Mouse (Mus musculus) layer of hippocampus, adult 9-11 months (tissue): ENCODE data around the gene Havcr1.
"Not testable (repeated sequence)": the region's sequence is repeated elsewhere in the genome, so short reads cannot be mapped to it uniquely, and the experiment has no call there.

ENCODE experiments used
- DNase-seq: peaks from one replicate; pipeline ENCODE4 v3.0.0; 2022

The Havcr1 gene

DNA sequence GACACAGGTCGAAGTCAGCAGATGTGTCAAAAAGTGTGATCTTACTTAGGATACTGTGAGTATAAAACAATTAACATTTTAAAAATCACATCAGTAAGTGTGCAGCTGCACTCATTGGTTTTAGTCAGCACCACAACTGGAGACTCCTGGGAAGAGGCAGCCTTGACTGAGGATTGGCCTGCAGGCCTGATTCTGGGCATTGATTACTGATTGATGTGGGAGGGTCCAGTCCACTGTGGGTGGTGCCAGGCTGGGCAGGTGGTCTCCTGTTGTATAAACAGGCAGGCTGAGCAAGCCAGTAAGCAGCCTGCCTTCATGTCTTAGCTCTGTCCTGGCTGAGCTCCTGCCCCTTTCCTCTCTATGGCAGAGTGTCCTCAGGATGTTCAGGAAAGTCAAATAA lies at the start of gene Havcr1:
Gene Havcr1 (plus strand): TSS at position 5 of the 400 bp plus-strand sequence.
- DNase-seq, result not testable (repeated sequence)

DNA sequence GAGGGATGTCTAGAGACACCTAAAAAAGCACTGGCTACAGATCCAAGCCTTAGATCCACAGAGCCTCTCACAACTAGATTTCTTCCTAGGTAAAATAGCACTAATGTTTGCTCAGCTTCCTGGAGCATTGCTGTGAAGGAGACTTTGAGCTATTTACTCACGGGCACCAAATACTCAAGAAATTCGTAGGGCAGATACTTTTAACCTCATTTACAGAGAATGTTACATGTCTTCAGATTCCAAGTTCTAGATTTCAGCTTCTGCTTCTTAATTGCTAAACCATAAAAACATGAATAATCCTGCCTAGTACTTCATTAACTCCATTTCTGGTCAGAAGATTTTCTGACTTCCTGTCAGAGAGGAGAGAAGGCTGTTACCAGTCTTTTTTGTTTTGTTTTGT lies 44.7 kb upstream of the Havcr1 start:
- no peak for DNase-seq

DNA sequence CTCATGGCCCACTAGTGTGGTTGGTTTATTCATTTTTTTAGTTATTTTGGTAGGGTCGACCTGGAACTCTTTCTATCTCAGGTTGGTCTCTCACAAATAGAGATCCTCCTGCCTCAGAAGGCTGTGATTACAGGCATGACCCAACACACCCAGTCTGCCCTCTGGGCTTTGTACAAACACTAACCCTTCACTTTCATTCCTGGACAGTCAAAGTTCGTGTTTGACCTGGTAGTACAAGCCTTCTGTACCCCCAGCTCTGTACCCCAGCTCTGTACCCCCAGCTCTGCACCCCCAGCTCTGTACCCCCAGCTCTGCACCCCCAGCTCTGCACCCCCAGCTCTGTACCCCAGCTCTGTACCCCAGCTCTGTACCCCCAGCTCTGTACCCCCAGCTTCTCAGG lies 39.0 kb upstream of the Havcr1 start:
- DNase-seq, result not testable (repeated sequence)

DNA sequence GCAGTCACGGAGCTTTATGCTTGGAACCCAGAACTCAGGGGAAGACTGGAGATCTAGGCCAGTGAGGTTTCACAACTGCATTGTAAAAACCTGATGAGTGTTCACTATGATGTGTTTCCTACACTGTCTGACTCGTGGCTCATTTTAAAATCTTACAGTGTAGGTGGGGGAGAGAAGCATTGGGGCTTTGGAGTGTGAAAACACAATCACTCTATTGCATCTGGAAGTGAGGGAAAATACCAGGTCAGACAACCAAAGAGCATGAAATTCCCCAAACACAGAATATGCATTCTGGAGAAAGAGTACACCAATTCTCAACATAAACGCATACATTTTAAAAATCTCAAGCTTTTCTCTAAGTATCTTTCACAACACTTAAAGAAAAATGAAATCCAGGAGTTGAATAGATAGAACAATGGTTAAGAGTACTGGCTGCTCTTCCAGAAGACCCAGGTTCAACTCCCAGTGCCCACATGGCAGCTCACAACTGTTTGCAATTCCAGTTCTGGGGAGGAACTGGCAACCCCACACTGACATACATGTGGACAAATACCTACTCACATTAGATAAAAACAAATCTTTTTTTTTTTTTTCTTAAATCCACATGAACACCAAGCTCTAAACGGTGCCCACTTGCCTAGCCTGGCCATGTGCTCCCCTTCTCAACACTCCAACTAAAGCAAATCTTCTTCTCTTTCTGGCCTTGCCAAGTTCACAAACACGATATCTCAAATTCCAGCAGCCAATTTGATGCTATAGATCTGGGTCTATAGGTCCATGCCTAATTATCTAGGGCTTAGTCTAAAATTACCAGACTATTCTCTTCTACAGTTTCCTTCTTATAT lies 37.2 kb upstream of the Havcr1 start:
- DNase-seq, result no peak

DNA sequence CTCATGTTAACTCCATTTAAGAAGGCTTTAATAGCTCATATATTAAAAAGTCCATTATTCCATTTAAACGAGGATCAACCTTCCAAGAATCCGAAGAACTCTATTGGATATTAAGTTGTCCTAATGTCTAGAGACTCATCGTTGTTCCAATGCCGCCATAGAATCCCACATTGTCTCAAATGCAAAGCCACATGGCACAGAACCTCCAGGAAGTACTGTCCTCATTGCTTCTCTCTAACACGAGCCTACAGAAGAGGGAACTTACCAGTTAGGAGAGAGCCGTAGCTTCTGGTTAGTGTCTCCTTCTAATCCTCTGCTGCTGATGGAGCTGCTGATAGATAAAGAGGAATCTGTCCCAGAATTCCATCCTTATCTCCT lies 36.6 kb upstream of the Havcr1 start:
- DNase-seq, result no peak

DNA sequence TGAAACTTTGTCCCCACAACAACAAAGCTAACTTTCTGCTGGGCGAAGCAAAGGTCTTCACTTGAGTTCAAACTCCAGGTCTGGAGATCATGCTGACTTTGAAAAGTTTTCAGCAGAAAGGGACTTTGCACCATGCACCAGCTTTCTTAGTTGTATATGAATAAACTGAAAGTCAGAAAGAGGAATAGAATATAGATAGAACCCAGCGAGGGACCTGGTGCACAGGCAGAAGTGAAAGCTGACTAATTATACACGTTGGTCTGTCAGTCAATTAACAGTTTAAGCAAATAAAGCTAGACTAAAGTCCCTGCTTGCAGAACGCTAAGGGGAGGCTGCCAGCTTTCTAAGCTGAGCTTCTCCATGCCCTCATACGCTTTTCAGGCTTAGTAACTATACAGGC lies 36.0 kb upstream of the Havcr1 start:
- no peak for DNase-seq

DNA sequence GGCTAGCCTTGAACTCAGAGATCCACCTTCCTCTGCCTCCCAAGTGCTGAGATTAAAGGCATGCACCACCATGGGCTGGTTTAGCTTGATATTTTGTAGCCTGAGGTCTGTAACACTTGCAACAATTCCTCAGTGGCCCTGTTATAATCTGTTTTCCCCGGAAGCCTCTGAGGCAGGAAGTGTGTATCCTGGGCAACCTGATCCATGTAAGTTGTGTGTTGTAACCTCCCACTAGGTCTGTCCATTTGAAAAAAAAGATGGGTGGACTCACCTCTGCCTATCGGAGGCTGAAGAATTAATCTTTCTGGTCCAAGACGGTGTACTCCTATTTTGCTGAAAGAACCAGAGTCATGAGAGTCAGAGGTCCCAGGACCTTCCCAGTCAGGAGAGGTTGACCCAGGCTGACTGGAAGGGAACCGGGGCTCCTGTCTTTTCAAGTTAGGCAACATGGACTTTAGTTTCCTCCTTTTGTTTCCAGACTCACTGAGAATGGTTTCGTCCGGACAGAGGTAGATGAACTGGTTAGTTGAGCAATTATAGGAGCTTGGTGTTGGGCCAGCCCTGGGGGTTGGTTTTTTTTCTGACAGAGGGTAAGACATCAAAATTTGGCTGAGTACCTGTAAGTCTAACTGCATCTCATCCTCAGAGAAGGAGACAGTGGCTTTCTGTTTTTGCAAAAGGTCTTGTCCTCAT lies 28.1 kb upstream of the Havcr1 start, which contains the start of gene Timd2:
Gene Timd2 (minus strand): TSS at position 398 of the 693 bp plus-strand sequence.
- DNase-seq, result no peak

DNA sequence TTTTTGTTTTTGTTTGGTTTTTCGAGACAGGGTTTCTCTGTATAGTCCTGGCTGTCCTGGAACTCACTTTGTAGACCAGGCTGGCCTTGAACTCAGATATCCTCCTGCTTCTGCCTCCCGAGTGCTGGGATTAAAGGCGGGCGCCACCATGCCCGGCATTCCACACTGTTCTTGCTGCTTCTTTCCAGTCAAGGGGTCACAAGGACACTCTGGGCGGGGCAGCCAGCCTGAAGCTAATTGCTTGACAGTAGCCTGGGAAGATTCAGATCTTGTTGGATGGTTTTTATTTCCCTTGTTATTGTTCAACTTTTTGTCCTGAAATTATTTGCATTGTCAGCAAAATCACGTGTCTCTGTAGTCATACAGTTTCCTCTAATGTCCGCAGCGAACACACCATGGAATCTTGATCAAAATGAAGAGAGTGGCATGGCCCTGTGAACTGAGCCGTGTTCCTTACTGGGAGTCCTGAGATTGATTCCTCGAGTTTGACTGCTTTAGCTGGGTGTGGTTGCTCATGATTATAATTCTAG lies 3.3 kb upstream of the Havcr1 start:
- no peak for DNase-seq

DNA sequence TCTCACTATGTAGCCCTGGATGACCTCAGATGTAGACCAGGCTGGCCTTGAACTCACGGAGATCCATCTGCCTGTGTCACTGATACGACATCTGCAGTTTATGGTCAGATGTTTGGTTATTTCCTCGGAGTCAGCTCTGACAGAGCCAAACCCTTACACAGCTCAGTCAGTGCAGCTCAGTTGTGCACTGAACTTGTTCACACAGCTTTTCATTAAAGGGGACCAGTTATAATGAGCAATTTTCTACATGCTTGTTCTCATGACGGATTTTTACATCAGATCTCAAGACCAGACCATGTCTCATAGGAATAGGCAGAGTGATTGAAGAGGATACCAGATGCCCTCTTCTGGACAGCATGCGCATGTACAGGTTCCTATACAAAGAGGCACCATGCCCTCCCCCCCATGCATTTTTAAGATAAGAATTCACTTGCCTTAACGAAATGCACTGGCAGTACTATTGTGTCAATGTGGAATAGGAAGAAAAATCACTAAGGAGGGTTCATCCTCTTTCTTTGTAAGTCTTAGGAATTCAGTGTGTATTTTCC lies 1.6 kb upstream of the Havcr1 start:
- peak; percentile 9 for DNase-seq

DNA sequence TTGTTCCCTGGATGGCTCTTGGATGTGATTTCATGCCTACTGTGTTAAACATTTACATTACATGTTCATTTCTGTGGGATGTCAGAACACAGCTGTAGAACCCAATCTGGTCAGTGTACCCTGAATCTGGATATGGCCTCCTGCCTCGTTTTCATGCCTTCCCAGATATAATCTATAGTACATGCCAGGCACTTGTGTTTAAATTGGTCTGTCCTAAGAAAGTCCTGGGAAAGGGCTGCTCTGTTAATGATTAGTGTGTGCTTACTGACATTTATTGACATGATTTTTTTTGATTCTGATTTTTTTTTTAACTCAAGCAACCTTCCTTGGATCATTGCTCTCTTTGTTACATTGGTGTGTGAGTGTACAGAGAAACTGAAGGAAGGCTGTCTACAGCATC lies 263 bp upstream of the Havcr1 start:
- DNase-seq, result no peak

DNA sequence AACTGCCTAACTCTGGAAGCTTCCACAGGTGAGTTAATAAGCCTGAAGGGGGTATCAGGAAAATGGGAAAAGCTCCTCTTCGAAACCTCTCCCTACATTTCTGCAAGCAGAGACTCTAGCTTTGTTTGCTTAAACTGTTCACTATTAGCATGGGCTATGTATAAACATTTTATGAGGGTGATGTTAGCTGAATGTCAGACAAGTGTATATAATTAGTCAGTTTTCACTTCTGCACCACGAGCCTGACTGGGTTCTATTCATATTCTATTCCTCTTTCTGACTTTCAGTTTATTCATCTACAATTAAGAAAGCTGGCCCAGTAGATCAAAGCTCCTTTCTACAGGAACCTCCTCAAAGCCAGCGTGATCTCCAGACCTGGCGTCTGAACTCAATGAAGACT lies 4.6 kb downstream of the Havcr1 start:
- DNase-seq, result no peak

DNA sequence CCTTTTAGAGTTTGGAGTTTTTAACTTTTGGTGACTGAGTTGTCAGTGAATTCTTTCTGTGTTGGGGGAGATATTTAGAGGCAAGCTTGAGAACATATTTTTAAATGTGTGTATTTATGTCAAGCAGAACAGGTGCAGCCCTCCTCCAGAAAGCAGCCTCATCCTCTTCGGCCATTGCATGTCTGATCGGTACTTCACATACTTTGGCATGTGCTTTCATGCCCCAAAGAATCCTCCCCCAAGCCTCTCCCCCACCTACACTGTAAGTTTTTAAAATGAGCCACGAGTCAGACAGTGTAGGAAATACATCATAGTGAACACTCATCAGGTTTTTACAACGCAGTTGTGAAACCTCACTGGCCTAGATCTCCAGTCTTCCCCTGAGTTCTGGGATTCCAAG lies 6.0 kb downstream of the Havcr1 start:
- DNase-seq, result no peak

DNA sequence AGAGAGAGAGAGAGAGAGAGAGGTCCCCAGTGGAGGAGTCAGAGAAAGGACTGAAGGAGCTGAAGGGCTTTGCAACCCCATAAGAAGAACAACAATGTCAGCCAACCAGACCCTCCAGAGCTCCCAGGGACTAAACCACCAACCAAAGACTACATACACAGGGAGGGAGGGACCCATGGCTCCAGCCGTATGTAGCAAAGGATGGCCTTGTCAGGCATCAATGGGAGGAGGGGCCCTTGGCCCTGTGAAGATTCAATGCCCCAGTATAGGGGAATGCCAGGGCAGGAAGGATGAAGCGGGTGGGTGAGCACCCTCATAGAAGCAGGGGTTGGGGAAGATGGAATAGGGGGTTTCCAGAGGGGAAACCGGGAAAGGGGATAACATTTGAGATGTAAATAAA lies 6.8 kb downstream of the Havcr1 start:
- DNase-seq, result no peak

DNA sequence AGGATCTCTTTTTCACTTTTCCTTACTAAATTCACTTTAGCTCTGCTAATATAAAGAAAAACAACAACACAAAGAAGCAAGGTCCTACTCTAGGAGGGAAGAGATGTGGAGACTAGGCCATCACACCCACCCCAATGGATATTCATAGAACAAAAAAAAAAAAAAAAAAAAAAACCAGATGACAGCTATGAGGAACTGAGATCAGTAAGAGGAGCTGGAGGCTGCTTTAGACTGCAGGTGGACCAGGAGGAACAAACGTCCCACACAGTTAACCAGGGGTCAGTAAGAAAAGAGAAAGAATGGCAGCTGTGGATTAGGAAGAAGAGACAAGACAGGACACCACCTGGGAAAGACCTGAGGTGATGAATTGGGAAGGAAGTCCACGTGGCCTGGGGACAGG lies 13.1 kb downstream of the Havcr1 start:
- no peak for DNase-seq

DNA sequence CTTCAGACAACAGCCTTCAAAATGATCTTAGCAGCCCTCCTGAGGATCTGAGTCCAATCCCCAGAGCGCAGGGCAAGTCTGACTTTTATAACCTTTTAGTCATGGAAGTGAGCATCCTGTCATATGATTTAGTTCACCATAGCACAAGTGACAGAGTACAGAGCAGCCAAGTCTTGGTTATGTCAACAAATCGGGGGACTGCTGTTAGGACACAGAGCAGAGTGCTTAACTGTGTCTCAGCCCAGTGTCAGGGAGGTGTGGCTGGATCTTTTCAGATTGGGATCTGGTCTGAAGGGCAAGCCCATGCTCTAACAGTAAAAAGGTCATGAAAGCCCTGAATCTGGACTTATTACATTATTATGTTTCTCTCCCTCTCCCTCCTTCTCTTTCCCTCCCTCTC lies 18.8 kb downstream of the Havcr1 start:
- no peak for DNase-seq

DNA sequence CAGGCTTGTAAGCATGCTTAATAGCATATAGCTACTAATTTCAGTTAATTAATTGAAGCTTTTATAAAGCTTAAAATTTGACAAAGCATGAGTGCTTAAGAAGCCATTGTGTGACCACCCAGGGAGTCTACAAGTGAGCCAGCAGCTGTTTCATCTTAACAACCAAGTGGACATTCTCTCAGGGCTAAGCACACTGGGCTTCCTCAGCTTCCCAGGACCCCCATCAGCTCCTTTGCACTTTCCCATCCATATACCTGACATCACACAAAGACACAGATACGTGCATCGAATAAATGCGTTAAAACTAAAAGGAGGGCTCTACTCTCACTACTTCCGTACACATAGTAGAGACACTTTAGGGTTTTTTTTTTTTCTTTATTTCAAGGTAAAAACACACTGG lies 19.8 kb downstream of the Havcr1 start:
- DNase-seq, result no peak

DNA sequence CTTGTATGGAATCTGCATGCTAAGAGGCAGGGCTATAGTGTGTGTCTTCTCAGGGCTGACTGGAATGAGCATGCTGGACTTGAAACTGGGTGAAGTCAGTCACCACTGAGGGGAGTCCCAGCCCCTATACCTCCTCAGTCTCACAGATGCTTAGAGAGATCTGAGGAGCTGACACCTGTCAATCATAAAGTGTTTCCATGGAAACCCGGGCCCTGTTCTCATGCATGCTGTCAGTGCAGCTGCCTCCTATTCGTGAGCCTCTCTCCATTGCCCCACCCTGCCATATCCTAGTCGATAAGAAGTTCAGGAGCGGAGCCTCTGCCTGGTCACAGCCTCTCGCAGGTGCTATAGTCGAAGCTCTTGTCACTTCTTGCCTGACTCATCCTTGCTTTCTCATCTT lies 20.8 kb downstream of the Havcr1 start:
- peak; percentile 3 for DNase-seq

DNA sequence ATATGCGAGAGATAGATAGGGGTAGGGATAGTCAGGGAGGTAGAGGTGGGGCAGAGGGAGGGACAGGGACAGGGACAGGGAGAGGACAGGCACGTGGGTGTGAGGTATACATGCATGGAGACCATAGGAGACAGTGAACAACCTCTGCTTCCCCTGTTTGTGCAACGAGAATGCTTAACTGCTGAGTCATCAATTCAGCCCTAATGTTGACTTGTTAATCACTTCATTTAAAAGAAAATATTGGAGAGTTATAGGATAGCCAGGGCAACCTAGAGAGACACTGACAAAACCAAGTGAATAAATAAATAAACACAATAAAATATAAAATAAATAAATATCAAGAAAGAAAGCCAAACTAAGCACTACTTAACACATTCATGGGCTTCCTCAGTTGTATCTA lies 42.0 kb downstream of the Havcr1 start:
- no peak for DNase-seq

DNA sequence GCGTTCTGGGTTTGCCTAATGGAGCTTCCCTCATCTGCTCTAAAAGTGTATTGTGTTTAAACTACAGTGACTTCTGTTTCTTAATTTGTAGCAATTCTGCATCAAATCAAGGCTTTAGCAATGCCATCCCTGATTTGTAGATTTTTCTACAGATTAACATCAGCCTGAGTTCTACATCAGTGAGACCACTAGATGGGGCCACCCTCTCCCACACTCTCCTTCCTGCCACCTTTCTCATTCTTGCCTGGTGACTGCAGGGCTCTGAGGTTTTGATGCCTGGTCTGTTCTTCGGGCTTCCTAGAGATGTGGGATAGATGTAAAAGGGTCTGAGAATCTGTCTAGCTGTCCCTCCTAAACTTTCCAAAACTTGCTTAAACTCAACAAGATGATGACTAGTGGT lies 44.9 kb downstream of the Havcr1 start:
- DNase-seq, result no peak

DNA sequence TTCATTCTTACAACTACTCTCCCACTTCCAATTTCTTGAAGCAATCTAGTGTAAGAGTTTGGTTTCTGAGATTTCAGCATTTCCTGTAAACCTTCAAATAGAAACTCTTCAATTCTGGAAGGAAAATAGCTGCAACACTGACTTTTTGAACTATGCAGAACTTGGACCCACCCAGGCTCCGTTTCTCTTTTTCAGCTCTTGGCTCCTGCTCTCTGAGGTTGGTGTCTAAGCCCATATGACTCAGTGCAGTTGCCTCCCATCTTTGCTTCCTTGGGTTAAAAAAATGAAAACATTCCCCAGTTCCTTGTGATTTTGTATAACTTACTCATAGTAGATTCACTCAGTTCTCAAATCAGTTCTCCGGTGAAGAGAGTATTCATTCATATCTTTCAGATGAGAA lies 69.6 kb downstream of the Havcr1 start:
- no peak for DNase-seq

DNA sequence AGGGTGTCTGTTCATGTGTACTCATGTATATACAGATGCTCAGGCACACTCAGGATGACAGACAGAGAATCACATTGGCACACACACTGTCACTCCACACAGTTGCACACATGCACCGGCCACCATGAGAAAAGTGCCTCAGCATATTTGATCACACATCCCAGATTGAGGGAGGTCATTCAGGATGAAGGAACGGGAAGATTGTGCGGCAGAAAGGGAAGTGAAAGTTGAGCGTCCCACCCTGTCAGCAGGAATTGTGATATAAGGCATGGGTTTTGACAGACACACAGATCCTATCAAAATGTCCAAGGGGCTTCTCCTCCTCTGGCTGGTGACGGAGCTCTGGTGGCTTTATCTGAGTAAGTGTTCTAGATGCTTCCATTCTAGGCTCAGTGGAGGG lies 75.6 kb downstream of the Havcr1 start, which contains the start of gene Timd4:
Gene Timd4 (plus strand): TSS at position 290 of the 400 bp plus-strand sequence.
- no peak for DNase-seq

DNA sequence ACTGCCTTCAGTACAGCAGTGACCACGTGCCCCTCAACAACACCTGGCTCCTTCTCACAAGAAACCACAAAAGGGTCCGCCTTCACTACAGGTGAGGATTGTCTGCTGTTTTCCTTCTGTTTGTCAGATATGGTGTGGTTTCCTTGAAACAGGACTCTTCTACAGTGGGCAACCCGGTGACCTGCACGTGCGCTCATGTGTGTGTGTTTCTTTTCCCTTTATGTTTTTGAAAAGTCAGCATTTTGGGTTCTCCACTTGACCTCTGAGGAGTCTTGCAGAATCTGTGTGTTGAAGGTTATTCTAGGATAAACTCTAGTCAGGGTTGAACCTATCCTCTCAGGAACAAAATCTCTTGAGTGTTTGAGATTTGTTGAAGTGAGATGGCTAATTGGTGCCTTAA lies 82.8 kb downstream of the Havcr1 start:
- no peak for DNase-seq

DNA sequence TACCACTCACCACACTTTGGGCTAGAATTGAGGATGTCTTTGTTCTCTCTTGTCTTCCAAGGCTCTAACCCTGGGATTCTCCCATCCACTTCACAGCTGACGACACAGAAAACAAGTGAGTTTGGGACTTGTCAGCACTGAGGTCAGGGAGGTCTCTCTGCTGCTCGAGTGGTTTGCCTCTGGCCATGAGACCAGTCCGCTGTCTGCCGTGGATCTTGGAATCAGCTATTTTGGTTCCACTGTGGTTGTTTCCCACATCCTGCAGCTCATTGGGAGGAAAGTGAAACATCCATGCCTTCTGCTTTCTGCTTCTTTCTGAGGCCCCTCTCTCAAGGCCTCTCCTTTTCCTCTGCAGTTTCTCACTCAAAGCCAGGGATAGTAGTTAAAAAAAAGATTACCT lies 85.0 kb downstream of the Havcr1 start:
- peak; percentile 48 for DNase-seq
